Mouse (Mus musculus): ENCODE data around the gene Gm44596. TPM values are rescaled to one million over a fixed set of nuclear protein-coding genes. Genes with fewer than 3 reads are reported as not detected.

Gm44596 gene
- total RNA-seq, 2 experiments from 2014 or later, result not detected

Other genes with a start within 250 kb of the Gm44596 start
- gene Tspan9, start 231.9 kb upstream of the Gm44596 start, total RNA-seq (2014; fragmentation: Nextera tagmentation), result 0.22 TPM in 1 of 2 replicates, not detected in the other
- 0.19 TPM in 1 of 2 replicates, not detected in the other for gene Tspan9, start 231.9 kb upstream of the Gm44596 start, total RNA-seq (2017)
- not detected in 2 replicates for gene Tead4, start 74.7 kb upstream of the Gm44596 start, total RNA-seq (2014; fragmentation: Nextera tagmentation)
- 0.72 TPM in 1 of 2 replicates, not detected in the other for gene Tead4, start 74.7 kb upstream of the Gm44596 start, total RNA-seq (2017)
- 0.33 and 2.6 TPM in 2 replicates for gene Tulp3, start 19.7 kb upstream of the Gm44596 start, total RNA-seq (2014; fragmentation: Nextera tagmentation)
- gene Tulp3, start 19.7 kb upstream of the Gm44596 start, total RNA-seq (2017), result 0.47 and 8.3 TPM in 2 replicates
- gene Rhno1, start 12.6 kb upstream of the Gm44596 start, total RNA-seq (2014; fragmentation: Nextera tagmentation), result 82.4 and 109 TPM in 2 replicates
- 53.5 and 57.2 TPM in 2 replicates for gene Rhno1, start 12.6 kb upstream of the Gm44596 start, total RNA-seq (2017)
- gene Foxm1, start 12.5 kb upstream of the Gm44596 start, total RNA-seq (2014; fragmentation: Nextera tagmentation), result 60.1 and 63.2 TPM in 2 replicates
- 5.8 and 6.7 TPM in 2 replicates for gene Foxm1, start 12.5 kb upstream of the Gm44596 start, total RNA-seq (2017)
- 0.87 TPM in 1 of 2 replicates, not detected in the other for gene Tex52, start within 50 bp of the Gm44596 start, total RNA-seq (2014; fragmentation: Nextera tagmentation)
- 1.3 TPM in 1 of 2 replicates, not detected in the other for gene Tex52, start within 50 bp of the Gm44596 start, total RNA-seq (2017)
- not detected in 2 replicates for gene Nrip2, start 23.8 kb downstream of the Gm44596 start, total RNA-seq (2014; fragmentation: Nextera tagmentation)
- gene Nrip2, start 23.8 kb downstream of the Gm44596 start, total RNA-seq (2017), result not detected in 2 replicates
- gene Itfg2, start 49.4 kb downstream of the Gm44596 start, total RNA-seq (2014; fragmentation: Nextera tagmentation), result 39.1 and 52.6 TPM in 2 replicates
- gene Itfg2, start 49.4 kb downstream of the Gm44596 start, total RNA-seq (2017), result 19.3 and 24.7 TPM in 2 replicates
- 234 and 279 TPM in 2 replicates for gene Fkbp4, start 63.2 kb downstream of the Gm44596 start, total RNA-seq (2014; fragmentation: Nextera tagmentation)
- 419 and 525 TPM in 2 replicates for gene Fkbp4, start 63.2 kb downstream of the Gm44596 start, total RNA-seq (2017)
- not detected in 2 replicates for gene Pzp, start 151.2 kb downstream of the Gm44596 start, total RNA-seq (2014; fragmentation: Nextera tagmentation)
- gene Pzp, start 151.2 kb downstream of the Gm44596 start, total RNA-seq (2017), result not detected in 2 replicates
- not detected in 2 replicates for gene A2ml1, start 206.1 kb downstream of the Gm44596 start, total RNA-seq (2014; fragmentation: Nextera tagmentation)
- gene A2ml1, start 206.1 kb downstream of the Gm44596 start, total RNA-seq (2017), result not detected in 2 replicates
- 7.4 TPM in 1 of 2 replicates, not detected in the other for gene Klrb1a, start 248.0 kb downstream of the Gm44596 start, total RNA-seq (2014; fragmentation: Nextera tagmentation)
- gene Klrb1a, start 248.0 kb downstream of the Gm44596 start, total RNA-seq (2017), result 2.0 TPM in 1 of 2 replicates, not detected in the other

Measured in megakaryocyte-erythroid progenitor cell, adult 5-6 weeks (primary cell).